In the genomic region with DNA sequence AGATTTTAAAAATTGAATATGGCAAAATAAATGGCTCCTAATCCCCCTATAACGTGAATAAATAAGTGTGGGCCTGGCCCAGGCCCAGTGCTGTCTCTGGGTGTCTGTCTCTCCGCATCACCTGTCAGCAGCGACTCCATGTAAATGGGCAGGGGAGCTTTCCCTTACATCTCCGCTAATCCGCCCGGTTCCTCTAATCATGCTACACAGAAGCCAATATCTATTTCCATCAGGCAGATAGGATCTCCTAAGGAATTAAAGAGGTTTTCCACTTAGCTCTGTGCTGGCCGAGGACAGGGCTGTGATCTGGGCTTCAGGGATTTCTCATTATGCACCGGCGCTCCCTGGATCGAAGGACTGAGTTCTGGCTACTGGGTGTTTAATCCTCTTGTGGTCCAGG, we compare ENCODE assay signal across 27 mouse cellular contexts.
A peak's percentile ranks its signal among the peaks of the same experiment; 100 is the strongest.
DNase-seq lines count a peak whose midpoint lies in the region; ATAC-seq and TF ChIP-seq lines count a peak whose summit lies in the region.
"Had no signal": no experiment of that assay in that cellular context is flagged by ENCODE, and none has a peak within 500 bp of the region (broad histone marks: within the 10 kb centered on the region; RNA-seq: fewer than 3 reads in every experiment).

No protein-coding gene starts in this region.

- no peak overlapping the region for H3K4me3 ChIP-seq in midbrain, embryonic 11.5 days (ENCODE audit: low read depth, low read length)
- H3K4me3 ChIP-seq in midbrain, postnatal 0 days (ENCODE audit: low read depth, low read length), result no peak overlapping the region
- no peak overlapping the region for H3K4me3 ChIP-seq in embryonic facial prominence, embryonic 10.5 days
- no peak overlapping the region for H3K4me3 ChIP-seq in midbrain, embryonic 15.5 days
- no peak overlapping the region for H3K4me3 ChIP-seq in lung, adult 2 months (replicated peaks; ENCODE audit: extremely low read depth, low read depth, low read length)
- H3K4me3 ChIP-seq: forebrain, embryonic 10.5 days; forebrain, embryonic 15.5 days; heart, adult 2 months; hindbrain, embryonic 12.5 days; hindbrain, embryonic 15.5 days had no signal

- no peaks in the 10 kb centered on the region for H3K36me3 ChIP-seq in midbrain, embryonic 11.5 days (ENCODE audit: control insufficient read depth, insufficient read depth, low read length)
- no peaks in the 10 kb centered on the region for H3K36me3 ChIP-seq in midbrain, postnatal 0 days (ENCODE audit: insufficient read depth, low read length)
- no peaks in the 10 kb centered on the region for H3K36me3 ChIP-seq in embryonic facial prominence, embryonic 10.5 days (replicated peaks)
- no peaks in the 10 kb centered on the region for H3K36me3 ChIP-seq in midbrain, embryonic 15.5 days (replicated peaks)
- H3K36me3 ChIP-seq: forebrain, embryonic 10.5 days; forebrain, embryonic 15.5 days; G1E; hindbrain, embryonic 12.5 days; hindbrain, embryonic 15.5 days had no signal

- H3K9me3 ChIP-seq in midbrain, embryonic 11.5 days (ENCODE audit: control insufficient read depth, low read length), result no peaks in the 10 kb centered on the region
- no peaks in the 10 kb centered on the region for H3K9me3 ChIP-seq in midbrain, postnatal 0 days (ENCODE audit: low read length)
- H3K9me3 ChIP-seq in embryonic facial prominence, embryonic 10.5 days, result no peaks in the 10 kb centered on the region
- no peaks in the 10 kb centered on the region for H3K9me3 ChIP-seq in midbrain, embryonic 15.5 days
- H3K9me3 ChIP-seq: forebrain, embryonic 10.5 days; forebrain, embryonic 15.5 days; hindbrain, embryonic 12.5 days; hindbrain, embryonic 15.5 days had no signal

- ATAC-seq in midbrain, embryonic 11.5 days (ENCODE audit: low FRiP score), result peak; percentile 78
- ATAC-seq in midbrain, postnatal 0 days (ENCODE audit: low FRiP score), result no peak
- 0 out of 2 replicates have a peak, but pooled peaks have one; percentile 60 for ATAC-seq in midbrain, embryonic 15.5 days (replicated peaks)
- ATAC-seq: forebrain, embryonic 15.5 days; Patski had no signal

- H3K27me3 ChIP-seq in midbrain, embryonic 11.5 days (ENCODE audit: control insufficient read depth, insufficient read depth, low read length), result no peaks in the 10 kb centered on the region
- no peaks in the 10 kb centered on the region for H3K27me3 ChIP-seq in midbrain, postnatal 0 days (ENCODE audit: insufficient read depth, low read length)
- H3K27me3 ChIP-seq in embryonic facial prominence, embryonic 10.5 days (replicated peaks; ENCODE audit: low read depth, poor library complexity, severe bottlenecking), result 0 out of 2 replicates have a peak, but pooled peaks cover 4% of the 10 kb centered on the region
- no peaks in the 10 kb centered on the region for H3K27me3 ChIP-seq in midbrain, embryonic 15.5 days (replicated peaks)
- H3K27me3 ChIP-seq: CH12.LX; hindbrain, embryonic 12.5 days; hindbrain, embryonic 15.5 days had no signal

- H3K9ac ChIP-seq in midbrain, embryonic 11.5 days (ENCODE audit: low read length), result no peak overlapping the region
- H3K9ac ChIP-seq in midbrain, postnatal 0 days (replicated peaks; ENCODE audit: low read length, poor library complexity, severe bottlenecking), result no peak overlapping the region
- no peak overlapping the region for H3K9ac ChIP-seq in midbrain, embryonic 15.5 days
- H3K9ac ChIP-seq: forebrain, embryonic 15.5 days; hindbrain, embryonic 12.5 days; hindbrain, embryonic 15.5 days had no signal

- H3K4me2 ChIP-seq in midbrain, embryonic 11.5 days, result no peak overlapping the region
- no peak overlapping the region for H3K4me2 ChIP-seq in midbrain, postnatal 0 days (ENCODE audit: low read depth, low read length, poor library complexity, severe bottlenecking)
- H3K4me2 ChIP-seq in midbrain, embryonic 15.5 days, result peak overlapping the region; percentile 21; the same call in 1 of the 2 replicates
- H3K4me2 ChIP-seq: forebrain, embryonic 15.5 days; heart, embryonic 11.5 days; hindbrain, embryonic 12.5 days; hindbrain, embryonic 15.5 days had no signal

- no peak for TF ChIP-seq CTCF in midbrain, postnatal 0 days (IDR thresholded peaks at IDR 0.05)
- no peak for TF ChIP-seq CTCF in lung, adult 2 months (IDR thresholded peaks at IDR 0.05; ENCODE audit: insufficient read depth, low read length)

- WGBS in midbrain, embryonic 11.5 days, result 35% methylated on average over 10 of the region's 10 CpGs
- WGBS in midbrain, postnatal 0 days, result 21% methylated on average over 10 of the region's 10 CpGs
- WGBS in embryonic facial prominence, embryonic 10.5 days, result 52% methylated on average over 10 of the region's 10 CpGs
- WGBS in midbrain, embryonic 15.5 days, result 20% methylated on average over 10 of the region's 10 CpGs
- 65% methylated on average over 10 of the region's 10 CpGs for WGBS in lung, adult 2 months

- H3K27ac ChIP-seq in midbrain, embryonic 11.5 days (ENCODE audit: low read depth, low read length), result no peak overlapping the region
- H3K27ac ChIP-seq in midbrain, postnatal 0 days (ENCODE audit: low read depth, low read length), result no peak overlapping the region
- H3K27ac ChIP-seq in embryonic facial prominence, embryonic 10.5 days (replicated peaks), result no peak overlapping the region
- no peak overlapping the region for H3K27ac ChIP-seq in midbrain, embryonic 15.5 days
- H3K27ac ChIP-seq: forebrain, embryonic 10.5 days; forebrain, embryonic 15.5 days; heart, adult 2 months; hindbrain, embryonic 12.5 days; hindbrain, embryonic 15.5 days had no signal

- no peak for TF ChIP-seq POLR2A in lung, adult 2 months (IDR thresholded peaks at IDR 0.05; ENCODE audit: borderline replicate concordance, extremely low read depth, low read depth, low read length)

- no peaks in the 10 kb centered on the region for H3K4me1 ChIP-seq in midbrain, embryonic 11.5 days (ENCODE audit: control insufficient read depth, insufficient read depth, low read length)
- no peaks in the 10 kb centered on the region for H3K4me1 ChIP-seq in midbrain, postnatal 0 days (ENCODE audit: insufficient read depth, low read length)
- peaks cover 8% of the 10 kb centered on the region for H3K4me1 ChIP-seq in embryonic facial prominence, embryonic 10.5 days
- H3K4me1 ChIP-seq in midbrain, embryonic 15.5 days, result peaks cover 18% of the 10 kb centered on the region
- no peaks in the 10 kb centered on the region for H3K4me1 ChIP-seq in lung, adult 2 months (ENCODE audit: control insufficient read depth, insufficient read depth, low read length)

- DNase-seq in midbrain, embryonic 11.5 days (ENCODE audit: low spot score, missing footprints), result peak; percentile 84
- DNase-seq in midbrain, postnatal 0 days (ENCODE audit: low spot score), result no peak
- DNase-seq in embryonic facial prominence, embryonic 10.5 days (ENCODE audit: low spot score), result peak; percentile 19
- DNase-seq in retina, postnatal 1 day, result peak; percentile 66
- DNase-seq in spleen, adult 18-20 months, result no peak
- no peak for DNase-seq in lung, adult 2 months
- DNase-seq in layer of hippocampus, postnatal 10 days (ENCODE audit: low spot score in 2 of 2), result no peak
- DNase-seq: adrenal gland, postnatal 10 days; adrenal gland, postnatal 36 days; B cell, adult 2 months; cerebellum, adult 11 months; cerebellum, adult 2 months; cerebellum, adult 9-11 months; cerebellum, postnatal 25 days; embryo, embryonic 11 days; gastrocnemius, postnatal 10 days; gastrocnemius, postnatal 36 days; heart, adult 2 months had no signal

Comparison
In these comparisons a context has a peak if more than half of its experiments do, and no peak if none do; other contexts are left out.
1. DNase-seq: peak in midbrain, embryonic 11.5 days (single experiment), embryonic facial prominence, embryonic 10.5 days (single experiment) and retina, postnatal 1 day (single experiment); none in midbrain, postnatal 0 days (single experiment), spleen, adult 18-20 months (0 of 2), lung, adult 2 months (single experiment) and layer of hippocampus, postnatal 10 days (0 of 2).